Mouse (Mus musculus) skeletal muscle tissue, adult 2 months (tissue): Measurements from ENCODE around the gene Igsf3.
"Not testable (repeated sequence)": the region's sequence is repeated elsewhere in the genome, so short reads cannot be mapped to it uniquely, and the experiment has no call there.

ENCODE experiments used
- DNase-seq: peaks from one replicate; pipeline ENCODE4 v3.0.0-alpha.2; 2012; ENCODE audit warnings: low read depth, low spot score

Gene Igsf3

DNA sequence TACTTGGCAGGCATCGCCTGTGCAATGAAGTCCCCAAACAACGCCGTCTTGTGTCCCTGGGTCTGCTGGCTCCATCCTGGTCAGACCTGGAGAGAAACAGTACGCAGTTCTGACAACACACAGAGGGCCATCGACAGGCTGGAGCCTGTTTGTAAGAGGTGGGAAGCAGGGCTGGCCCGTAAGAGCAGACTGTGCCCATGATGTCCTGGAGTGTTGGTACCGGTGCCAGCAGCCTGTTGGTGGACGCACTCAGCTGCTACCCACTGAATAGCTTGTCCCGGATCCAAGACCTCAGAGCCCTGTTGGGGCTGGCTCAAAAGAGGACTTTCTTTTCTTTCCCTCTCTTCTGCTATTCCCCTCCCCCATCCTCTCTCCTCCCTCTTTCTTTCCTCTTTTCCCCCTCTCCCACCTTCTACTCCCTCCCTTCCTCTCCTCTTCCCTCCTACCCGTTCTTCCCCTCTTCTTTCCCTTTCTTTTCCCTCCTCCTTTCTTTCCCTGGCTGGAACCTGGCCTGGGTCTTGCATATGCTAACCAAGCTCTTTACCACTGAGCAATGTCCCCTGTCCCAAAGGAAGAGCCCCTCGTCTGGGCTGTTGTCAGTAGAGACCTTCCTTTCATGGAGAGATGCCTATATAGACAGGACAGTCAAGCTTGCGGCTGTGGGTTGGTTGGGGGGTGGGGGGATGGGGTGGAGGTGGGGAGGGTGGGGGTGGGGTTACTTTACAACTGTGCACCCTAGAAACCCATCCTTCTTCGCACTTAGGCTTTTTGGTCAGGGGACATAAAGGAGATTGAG, 27.9 kb downstream of the Igsf3 start:
- DNase-seq: no peak

DNA sequence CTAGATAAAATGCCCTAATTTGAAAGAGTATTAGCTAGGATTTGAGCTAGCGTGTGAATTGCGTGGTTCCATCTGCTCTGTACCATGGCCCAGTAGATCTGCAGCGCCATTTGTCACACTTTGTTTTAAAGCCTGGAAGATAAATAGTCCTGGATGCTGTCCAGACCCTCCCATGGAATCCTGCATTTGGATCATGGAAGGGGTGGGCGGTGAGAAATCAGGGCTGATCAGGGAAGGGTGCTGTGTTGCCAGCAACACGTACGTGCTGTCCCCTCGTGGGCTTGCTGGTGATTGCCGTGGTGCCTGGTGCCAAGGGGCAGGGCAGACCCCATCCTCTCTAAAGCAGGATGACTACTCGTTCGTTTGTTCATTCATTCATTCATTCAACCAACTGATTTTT, 28.6 kb downstream of the Igsf3 start:
- no peak for DNase-seq

DNA sequence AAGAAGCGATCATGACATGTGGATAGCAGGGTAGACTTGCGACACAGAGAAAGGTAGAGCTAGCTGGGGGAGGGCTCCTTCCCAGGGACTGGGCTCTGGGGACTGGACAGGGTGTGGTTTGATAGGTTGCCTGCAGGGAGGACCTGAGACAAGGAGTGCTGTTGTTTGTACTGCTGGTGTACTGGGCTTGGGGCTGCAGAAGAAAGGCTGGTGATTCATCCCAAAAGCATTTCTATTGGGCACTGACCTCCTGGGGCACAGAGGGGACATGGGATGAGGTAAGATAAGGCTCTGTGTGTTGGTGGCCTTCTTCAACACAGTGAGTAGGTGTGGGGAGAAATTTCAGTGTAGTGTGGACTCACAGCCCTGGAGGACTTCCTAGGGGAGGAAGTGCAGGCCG, 29.2 kb downstream of the Igsf3 start:
- DNase-seq: no peak

DNA sequence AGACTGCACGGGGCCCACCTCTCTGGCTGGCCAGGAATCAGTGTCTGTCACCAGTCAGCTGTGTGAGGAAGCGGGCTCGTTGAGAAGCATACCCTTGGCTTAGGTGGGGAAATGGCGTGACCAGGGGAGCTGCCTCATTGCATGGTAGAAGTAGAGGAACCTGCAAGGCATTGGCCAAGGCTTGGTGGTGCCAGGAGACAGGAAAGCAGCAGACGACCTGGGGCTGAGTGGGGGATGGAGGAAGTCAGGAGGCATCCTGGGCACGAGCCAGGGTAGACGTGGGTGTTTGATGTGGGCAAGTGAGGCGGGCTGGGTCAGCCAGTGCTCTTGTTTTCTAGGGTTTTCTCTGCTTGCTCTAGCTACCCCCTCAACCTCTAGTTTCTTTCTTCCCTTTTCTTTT, 30.7 kb downstream of the Igsf3 start:
- no peak for DNase-seq

DNA sequence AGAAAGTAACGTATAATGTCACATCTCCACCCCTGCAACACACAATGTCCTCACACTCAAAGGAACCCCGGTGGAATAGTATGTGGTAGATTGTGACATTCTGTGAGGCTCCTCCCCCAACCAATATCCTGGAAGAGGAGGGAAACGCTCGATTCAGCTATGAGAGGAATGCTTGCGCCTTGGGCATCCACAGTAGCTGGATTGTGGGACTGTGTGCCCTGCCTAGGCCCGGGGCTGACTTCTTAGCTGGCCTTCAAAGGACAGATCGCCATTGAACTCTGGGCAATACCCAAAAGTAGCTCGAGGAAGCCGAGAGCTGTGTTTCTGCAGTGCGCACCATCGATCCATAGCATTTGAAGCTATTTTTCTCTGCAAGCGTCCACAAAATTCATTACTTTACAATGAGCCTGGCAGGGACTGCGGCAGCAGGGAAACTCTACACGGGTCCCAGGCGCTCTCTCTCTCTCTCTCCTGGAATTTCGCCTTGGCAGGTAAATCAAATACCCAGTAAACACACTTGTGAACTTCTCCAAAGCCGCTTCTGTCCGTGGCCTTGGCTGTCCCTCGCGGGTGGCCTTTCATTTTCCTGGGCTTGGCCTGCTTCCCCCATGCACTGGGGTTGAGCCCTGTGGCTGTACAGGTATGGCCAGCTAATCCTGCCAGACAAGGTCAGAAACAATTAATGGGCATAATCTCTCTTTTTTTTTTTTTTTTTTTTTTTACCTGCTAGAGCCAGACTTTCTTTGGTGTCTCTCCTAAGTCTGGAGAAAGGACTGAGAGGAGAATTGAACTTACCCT, 32.3 kb downstream of the Igsf3 start:
- DNase-seq: peak; percentile 18

DNA sequence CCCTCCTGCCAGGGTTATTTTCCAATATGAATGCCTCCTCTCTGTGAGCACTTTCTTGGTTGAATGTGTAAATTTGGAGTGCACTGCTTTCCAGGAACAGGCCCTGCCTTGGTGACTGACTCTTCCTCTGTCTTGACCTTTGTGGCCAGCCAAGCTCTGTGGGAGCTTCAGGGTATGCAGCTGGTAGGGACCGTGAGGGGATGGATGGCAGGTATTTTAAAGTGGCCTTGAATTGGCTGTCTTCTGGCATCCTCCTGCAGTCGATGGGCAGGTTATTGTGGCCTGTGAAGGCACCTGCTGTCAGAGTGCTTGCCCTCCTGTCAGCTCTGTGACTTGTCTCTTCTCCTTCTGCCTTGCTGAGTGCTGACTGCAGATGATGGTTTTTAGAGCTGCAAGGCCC, 33.3 kb downstream of the Igsf3 start:
- no peak for DNase-seq

DNA sequence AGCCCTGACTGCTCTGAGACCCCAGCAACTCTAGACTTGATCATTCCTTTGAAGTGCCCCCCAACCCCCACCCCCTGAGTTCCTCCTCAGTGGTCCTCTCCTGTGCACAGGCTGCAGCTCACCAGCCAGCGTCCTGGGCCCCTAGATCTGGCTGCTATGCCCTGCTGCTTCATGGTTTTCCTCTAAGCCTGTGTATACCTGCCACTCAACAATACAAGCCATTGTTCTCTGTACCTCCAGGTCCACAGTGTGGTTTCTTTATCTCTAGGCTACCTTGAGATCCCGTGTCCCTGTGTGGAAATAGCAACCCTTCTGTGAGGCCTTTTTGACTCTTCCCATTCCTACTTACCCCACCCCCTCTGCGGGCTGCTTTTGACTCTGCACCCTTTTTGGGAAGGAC, 33.9 kb downstream of the Igsf3 start:
- DNase-seq: no peak

DNA sequence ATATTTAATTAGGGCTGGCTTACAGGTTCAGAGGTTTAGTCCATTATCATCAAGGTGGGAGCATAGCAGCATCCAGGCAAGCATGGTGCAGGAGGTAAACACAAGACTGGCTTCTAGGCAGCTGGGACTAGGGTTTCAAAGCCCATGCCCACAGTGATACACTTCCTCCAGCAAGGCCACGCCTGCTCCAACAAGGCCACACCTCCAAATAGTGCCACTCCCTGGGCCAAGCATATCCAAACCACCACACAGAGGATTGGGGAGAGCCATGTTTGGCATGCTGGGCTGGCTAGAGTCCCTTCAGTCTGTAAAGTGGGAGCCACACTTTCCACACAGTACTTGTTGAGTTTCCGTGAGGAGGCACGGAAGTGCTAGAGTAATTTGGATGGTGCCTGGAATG, 34.7 kb downstream of the Igsf3 start:
- no peak for DNase-seq

DNA sequence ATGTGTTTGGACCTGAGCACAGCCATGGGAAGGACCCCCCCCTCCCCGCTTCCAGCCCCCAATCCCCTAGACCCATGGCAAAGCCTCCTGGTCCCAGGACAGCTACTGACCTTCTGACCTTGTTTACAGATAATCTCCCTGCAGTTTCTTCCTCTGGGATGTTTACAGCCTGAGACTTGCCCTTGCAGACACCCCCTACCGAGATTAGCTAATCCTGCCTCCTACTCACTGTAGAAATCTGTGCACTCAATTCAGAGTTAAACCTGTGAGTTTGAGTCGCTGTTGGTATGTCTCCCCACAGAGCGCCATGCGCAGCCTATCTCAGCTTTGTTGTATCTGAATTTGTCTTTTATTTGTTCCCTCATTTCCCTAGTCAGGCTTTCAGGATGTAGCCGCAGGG, 35.2 kb downstream of the Igsf3 start:
- no peak for DNase-seq

DNA sequence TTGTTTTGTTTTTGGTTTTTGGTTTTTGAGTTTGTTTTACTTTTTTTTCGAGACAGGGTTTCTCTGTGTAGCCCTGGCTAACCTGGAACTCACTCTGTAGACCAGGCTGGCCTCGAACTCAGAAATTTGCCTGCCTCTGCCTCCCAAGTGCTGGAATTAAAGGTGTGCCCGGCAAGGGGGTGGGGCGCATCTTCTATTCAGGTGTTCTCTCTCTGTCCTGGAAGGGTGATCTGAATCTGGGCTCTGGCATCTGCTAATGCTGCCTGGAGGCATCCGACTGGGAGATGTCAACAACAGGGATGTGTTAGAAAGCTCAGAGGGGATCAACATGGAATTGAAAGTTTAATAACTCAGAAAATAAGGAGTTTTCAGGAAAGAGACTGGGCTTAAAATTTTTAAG, 36.1 kb downstream of the Igsf3 start:
- not testable (repeated sequence) for DNase-seq

DNA sequence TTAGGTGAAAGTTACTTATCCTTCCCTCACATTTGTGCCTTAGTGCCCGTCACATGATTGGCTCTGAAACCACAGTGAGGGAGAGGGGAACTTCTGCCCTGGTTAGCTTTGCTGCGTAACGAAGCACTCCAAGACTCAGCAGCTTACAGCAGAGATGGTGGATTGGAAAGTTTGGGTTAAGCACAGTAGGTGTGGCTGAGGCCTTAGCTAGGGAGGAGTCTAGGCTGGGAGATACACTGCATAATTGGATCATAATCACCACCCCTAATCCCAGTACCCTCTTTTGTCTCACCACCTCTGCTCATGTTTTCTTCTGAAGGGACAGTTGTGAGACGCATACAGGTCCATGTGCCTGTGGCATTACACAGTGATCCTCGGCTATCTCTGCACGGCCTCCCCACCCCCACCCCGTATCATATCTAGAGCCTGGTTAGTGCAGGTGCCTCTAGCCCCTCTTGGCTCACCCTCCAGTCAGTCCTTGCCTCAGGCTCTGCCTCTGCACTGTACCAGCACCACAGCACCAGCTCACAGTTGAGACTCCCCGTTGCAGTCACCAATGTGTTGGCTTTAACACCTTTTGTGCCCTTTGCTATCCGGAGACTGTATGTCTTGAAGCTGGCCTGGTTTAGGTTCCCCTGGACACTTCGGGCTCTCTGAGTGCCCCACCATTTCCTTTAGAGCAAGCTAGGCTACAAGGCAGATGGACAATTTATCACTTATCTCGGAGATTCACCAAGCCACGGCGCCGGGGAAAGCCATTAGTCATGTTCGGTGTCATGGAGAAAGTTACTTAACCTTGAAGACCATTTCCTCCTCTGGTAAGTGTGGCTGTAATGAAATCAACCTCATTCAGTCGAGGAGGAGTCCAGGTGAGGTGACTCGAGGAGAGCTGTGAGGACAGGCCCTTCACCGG, 42.1 kb downstream of the Igsf3 start:
- DNase-seq: no peak

DNA sequence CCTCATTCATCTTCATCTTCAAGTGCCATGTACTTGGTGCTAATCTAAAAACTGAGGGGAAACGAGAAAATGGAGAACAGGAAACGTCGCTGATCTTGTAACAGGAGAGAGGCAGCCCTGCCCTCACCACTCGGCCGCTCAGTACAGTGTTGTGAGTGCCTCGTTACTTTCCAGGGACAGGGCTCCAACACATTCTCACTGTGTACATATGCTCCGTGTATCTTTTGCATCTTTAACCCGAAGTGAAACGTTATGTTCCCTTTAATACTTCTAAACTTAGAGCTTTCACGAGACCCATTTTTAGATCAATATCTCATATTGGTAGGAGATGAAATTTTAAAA, 42.7 kb downstream of the Igsf3 start:
- DNase-seq: no peak

DNA sequence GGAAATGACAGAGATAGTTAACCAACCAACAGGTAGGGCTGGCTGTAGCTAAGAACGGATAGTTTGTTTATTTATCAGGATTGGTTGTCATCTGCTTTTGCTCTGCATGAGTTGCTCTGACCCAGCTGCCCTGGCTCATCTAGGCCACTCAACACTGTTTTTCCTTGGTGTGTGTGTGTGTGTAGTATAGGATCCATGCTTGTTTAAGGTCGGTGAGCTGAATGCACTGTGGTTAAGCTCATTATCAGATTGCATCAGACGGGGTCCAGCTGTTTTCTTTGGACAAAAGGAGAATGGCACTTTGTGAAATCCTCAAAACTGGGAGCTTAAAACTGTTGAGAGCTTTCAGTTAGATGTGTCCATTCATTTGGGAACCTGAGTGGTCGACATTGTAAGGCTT, 46.3 kb downstream of the Igsf3 start:
- DNase-seq: no peak

DNA sequence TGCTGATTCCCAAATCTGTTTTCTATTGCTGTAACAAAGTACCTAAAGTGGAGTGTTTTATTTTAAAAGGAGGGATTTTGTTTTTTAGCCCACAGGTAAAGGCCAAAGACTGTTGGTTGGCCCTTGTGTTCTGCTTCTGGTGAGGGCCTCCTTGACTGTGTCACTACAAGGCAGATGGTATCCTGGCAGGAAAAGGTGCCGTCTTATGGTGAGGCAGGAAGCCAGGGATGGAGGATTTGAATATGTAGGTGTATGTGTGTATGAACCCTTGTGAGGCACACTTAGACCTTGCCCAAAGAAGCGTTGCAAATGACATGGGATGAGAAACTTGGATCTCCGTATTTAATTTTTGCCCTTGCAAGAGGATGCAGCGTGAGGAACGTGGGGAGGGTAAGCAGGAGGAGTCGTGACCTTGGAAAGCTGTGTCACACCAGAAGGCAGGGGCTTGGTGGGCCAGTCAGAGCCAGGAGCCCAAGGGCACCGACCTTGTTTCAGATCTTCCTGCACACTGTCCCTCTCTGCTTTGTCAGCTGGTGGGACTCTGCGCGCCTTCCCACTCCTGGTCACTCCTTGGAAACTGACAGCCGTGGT, 47.5 kb downstream of the Igsf3 start:
- DNase-seq: no peak

DNA sequence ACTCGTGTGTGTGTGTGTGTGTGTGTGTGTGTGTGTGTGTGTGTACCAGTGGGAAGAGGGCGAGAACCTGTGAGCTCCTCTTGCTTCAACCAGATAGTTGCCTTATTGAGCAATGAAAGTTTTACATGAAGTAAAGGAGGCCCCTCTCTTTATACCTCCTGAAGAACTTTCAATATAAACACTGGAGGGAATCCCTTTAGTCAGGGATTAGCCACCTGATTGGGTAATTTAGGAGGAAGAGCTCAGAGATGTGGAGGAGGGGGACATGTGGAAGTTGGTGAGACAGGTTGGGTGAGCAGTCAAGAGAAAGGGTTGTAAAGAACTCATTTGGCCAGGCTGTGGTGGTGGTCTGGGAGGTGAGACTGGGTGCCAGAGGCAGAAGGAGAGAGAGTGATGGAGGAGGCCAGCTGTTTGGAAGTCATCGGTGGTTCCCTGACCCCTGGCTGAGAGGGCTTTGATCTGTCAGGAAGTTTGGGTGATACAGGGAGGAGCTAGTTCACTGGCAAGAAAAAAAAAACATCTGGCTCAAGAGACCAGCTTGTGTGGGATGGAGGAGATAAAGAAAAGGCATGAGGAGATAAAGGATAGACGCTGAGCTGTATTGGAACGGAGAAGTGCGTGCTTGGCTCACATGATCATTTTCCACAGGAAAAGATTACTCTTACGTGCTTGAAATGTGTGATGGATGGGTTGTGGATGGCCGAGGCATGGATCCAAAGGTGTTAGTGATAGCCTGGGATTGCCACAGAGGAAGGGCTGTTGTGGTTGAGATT, 53.3 kb downstream of the Igsf3 start:
- no peak for DNase-seq

DNA sequence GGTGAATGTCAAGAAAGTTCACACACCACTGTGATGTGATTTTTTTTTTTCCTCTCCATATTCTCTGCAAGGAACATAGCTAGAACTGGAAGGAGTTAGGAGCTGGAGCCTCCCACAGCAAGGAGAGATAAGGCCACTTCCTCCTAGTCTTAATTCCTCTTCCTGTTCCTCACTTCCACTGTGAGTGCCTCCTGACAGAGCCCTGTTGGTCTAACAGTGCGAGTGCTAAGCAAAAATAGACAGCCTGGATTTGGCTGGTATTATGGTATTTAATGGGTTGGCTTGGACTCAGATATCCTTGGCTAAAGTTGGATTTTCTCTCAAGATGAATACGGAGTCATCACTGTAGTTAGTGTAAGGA, 53.9 kb downstream of the Igsf3 start:
- no peak for DNase-seq

DNA sequence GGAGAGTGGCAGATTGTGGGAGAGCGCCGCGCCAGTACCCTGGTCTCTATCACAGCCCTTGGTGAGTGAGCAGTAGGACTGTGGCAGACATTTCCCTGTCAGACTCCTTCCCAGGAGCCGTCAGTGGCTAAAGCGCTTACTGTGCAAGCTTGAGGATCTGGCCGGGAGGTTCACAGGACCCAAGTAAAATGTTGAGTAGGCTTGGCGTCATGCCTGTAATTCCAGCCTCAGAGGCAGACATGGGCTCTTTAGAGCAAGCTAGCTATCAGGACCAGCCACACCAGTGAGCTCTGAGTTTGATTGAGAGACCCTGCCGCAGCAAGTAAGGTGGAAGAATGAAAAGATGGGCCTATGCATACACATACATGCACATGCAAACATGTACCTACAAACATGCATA, 58.8 kb downstream of the Igsf3 start:
- DNase-seq: peak; percentile 41

DNA sequence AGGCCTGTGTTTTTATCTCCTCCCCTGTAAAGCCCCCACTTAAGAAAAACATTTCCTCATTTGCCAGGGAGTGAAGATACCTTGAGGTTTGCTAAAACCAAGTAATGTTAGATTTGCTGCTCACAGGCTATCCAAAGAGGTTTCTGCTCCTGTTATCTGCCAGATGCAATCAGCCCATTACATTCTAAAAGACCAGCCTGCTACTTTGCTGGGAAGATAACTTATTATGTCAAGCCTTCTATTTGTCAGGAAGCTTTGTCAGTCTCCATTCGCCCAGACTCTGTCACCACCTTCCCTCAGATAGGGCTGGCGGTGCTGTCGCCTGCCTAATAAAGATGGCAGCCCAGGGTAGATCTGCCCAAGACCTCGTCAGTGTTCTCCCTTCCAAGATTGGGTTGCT, 59.6 kb downstream of the Igsf3 start:
- DNase-seq: no peak

DNA sequence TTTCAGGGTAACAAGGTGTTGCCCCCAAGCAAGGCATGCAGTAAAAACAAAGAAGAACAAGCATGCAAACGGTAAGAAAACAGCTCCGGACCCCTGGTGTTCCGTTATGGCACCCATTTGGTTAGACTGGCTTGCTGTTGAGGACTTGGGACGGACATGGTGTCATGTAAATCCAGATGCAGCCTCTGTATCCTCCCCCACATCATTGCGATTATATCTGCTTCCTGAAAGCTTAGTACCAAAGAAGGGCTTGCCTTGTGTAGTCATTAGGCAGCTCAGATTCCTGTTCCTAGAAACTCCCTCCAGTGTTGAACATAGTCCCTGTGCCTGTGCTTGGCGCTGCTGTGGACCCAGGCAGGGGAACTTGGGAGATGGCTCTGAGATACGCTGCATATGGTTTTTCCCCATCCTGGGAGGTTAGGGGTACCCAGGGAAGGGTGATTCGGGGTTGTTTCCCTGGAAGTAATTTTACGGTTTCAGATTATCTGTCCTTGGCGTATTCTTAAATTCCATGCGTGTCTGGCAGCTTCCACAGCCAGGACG, 60.2 kb downstream of the Igsf3 start:
- no peak for DNase-seq

DNA sequence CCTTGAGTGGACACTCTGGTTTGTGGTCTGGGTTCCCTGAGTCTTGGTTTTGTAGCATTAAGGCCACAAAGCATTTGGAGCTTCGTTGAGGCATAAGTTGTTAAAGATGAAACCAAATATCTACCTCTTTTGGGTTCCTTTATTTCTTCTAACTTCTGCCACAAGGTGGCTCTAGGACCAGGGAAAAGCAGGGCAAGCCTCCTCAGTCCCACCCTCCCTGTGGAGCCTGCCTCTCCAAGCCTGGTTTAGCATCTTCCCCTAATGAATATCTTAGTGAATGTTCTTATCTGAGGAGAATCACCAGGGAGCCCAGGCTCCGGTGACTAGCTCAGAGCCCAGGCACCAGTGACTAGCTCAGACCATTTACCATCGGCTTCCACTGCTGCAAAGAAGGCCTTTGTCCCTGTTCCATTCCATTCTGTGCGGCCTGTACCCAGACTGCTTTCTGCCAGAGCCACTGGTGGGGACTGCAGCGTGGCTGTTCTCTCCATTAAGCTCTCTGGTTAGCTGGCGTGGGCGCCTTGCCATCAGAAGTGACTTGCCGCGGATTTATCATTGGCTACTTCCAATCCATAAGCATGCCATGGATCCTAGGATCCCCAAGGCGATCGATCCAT, 66.5 kb downstream of the Igsf3 start:
- DNase-seq: no peak
